Mouse (Mus musculus) retina, postnatal 7 days (tissue): ENCODE results near the gene A830031A19Rik.

ENCODE experiments used
- DNase-seq: peaks from one replicate; pipeline ENCODE4 v3.0.0-alpha.2; 2012; ENCODE audit warnings: low read depth, low spot score

Gene A830031A19Rik

DNA sequence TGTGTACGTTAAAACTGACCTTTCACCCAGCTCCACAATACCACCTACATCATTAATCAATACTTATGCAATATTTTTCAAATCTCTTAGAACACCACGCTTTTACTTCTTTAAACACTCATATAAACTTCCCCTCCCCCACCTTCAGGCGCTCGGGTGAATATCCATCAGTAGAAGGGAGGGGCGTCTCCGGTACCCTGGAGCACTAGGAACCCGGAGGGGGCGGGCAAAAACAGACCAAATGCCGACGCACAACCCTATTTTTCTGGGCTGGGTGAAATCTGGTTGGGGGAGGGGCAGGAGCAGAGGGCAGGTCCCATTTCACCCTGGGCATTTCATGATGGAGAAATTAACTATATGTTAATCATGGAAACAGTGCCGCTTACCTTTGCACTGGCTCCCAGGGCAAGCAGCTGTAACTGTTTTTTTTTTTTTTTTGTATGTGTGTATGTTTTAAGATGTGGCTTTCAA lies at the start of gene A830031A19Rik:
Gene A830031A19Rik (minus strand): TSS at position 421 of the 471 bp plus-strand sequence.
- DNase-seq, result no peak

- DNase-seq, result no peak
Observed at GRCm38 (mm10) chr11:24123991-24124390, 49.1 kb upstream of the A830031A19Rik start.

DNA sequence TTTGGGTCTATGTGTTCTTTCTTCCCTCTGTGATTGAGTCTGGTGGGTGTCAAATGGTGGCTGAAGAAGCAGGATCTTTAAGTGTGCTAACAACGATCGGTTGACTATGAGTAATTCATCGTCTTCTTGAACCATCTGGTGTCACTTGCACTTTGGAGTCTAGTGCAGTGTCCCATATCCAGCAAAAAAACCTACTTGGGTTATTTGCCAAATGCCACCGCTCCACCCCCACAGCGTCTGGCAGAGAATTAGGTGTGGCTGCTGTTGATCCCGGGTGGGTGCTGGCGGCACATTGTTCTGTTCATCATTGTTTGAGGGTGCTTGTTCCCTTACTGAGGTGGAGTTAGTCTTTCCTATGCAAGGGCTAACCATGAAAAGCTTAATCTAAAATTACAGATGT lies 48.0 kb upstream of the A830031A19Rik start:
- DNase-seq, result no peak

- no peak for DNase-seq
Observed at GRCm38 (mm10) chr11:24121136-24121535, 46.3 kb upstream of the A830031A19Rik start.

GRCm38 (mm10) chr11:24116582-24117318 lies 41.9 kb upstream of the A830031A19Rik start:
- no peak for DNase-seq

GRCm38 (mm10) chr11:24116041-24116440 lies 41.2 kb upstream of the A830031A19Rik start:
- no peak for DNase-seq

DNA sequence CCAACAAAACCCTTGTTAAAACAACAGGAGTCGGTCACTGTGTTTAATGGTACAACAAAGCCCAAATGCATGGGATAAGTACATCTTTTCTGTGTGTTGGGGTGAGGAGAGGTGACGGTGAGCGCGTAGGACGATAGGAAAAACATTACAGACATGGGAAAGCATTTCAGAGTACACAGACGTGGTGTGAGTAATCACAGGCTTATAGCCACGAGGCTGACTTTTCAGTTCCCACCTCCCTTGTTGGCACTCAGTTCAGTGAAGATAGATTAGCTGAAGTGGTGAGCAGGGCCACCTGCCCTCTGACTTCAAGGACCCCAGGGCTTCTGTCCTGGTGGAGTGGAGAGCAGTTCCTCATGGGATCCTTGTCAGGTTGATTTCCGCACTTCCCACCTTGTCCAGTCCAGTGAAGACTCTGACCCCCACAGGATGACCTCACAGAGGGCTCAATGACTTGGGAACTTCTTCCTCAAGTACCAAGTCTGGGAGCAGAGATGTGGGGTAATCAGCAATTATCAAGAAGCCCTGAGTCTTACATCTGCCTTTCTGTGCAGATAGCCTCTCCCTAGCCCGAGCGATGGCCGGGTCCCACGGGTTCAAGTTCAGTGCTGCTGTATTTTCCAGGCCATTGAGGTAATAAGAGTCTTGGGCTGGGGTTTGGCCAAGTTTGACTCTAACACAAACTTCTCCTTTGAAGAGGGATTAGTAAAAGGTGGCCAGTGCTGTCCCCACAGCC lies 40.3 kb upstream of the A830031A19Rik start:
- DNase-seq, result no peak

GRCm38 (mm10) chr11:24111720-24112119 lies 36.9 kb upstream of the A830031A19Rik start:
- DNase-seq, result no peak

DNA sequence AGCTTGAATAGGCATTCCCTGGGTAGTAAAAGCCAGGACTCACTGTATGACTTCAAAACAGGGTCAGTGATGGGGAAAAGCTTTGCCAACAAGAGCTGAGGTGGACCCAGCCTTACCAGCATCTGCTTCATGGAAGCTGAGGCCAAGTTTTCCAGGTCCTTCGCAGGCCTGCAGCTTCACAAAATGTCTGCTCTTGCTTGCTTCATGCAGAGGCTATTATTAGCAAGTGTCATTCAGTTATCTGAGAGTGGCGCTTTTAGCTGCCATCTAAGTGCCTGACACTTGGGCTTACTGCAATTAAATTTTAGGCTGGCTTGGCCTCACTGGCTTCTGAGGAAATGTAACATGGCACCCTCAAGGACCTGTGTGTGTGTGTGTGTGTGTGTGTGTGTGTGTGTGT lies 35.3 kb upstream of the A830031A19Rik start:
- no peak for DNase-seq

DNA sequence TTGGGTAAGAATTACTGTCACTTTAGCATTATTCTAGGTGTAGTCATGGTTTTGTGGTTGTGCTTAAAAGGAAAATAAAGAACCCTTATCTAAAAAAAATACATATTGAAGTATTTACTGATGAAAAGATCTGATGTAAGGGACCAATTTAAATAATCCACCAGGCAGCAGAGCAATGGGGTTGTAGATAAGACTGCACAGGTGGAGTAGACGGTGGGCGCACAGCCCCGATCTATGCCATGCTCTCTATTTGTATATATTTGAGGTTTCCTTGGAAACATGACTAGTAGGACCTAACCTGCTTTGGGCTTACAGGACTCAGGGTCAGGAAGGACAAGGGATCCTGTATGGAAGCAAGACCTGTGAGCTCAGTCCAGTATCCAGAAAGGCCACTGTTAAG lies 34.5 kb upstream of the A830031A19Rik start:
- DNase-seq, result no peak

DNA sequence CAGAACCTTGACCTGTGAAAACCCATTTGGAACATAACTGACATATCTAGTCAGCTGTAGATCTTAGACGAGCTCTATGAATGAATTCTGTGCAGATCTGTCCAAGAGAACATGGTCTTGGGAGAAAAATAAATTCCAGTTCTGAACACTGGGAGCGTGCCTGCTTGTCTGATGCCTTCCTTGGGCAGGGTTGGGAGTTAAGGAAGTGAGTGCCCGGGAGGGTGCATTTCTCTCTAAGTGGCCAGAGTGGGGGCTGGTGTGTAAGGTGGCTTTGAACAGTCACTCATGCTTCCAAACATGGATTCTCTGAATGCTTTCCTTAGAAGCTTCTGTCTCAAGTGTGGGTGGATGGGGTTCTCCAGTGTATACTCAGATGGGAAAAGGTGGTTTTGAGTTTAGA lies 34.1 kb upstream of the A830031A19Rik start:
- DNase-seq, result no peak

GRCm38 (mm10) chr11:24107414-24107813 lies 32.6 kb upstream of the A830031A19Rik start:
- DNase-seq, result no peak

DNA sequence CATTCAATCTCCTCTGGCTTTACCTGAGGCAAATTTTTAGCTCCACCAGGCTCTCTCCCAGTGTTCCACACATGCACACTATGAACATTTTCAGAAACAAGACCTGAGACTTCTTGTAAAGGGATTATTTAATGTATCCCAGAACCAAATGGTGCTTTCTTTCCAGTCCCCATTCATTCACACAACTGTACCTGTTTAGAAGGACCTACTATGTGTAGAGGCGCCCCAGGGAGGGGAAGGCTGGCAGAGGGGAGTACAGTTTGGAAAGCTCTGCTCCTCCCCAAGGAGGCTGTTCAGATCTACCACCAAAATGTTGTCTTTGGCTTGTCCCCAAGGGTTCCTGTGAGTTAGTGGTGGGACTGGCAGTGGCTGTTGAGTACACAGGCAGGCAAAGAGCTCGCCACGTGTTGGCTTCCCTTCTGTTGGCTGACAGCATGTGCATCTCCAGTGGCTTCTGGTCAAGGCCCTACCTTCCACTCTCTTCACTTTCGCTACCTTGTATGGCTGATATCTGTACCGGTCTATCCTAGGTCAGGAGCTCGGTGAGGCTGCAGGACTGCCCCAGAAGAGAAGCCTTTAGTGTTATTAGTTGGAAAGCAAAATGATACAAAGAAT lies 28.4 kb upstream of the A830031A19Rik start:
- DNase-seq, result no peak

DNA sequence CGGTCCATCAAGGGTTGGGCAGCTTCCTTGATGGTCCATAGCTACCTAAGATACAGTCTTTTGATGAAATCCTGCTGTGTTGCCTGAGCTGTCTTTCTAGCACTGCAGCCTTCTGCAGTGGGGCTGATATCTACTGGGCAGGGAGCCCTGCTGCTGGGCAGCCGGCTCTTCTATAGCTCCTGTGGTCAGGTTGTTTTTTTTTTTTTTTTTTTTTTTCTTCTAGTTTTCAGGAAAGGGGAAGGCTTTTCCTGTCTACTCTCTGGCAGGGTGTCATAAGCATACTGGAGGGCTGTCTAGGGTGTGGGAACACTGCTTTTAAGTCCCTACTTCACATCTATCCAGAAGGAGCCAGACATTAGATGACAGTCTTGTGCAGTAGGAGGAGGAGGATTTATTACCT lies 27.5 kb upstream of the A830031A19Rik start:
- DNase-seq, result no peak

DNA sequence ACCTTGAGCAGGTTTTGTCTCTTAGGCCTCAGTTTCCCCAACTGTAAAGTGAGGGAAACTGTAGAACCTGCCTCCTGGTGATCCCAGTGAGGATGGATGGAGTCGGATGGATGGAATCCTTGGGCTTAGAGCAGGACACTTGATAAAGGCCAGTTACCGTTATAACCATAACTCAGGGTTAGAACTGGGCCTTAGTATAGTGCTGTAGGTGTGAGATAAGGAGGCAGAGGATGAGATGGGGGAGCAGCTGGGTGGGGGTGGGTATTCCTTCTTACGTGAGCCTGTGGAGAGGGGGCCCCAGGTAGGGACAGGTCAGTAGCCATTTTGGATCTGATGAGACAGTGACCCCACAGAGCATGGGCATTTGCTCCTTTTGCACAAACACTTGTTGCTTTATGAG lies 26.8 kb upstream of the A830031A19Rik start:
- DNase-seq, result no peak

DNA sequence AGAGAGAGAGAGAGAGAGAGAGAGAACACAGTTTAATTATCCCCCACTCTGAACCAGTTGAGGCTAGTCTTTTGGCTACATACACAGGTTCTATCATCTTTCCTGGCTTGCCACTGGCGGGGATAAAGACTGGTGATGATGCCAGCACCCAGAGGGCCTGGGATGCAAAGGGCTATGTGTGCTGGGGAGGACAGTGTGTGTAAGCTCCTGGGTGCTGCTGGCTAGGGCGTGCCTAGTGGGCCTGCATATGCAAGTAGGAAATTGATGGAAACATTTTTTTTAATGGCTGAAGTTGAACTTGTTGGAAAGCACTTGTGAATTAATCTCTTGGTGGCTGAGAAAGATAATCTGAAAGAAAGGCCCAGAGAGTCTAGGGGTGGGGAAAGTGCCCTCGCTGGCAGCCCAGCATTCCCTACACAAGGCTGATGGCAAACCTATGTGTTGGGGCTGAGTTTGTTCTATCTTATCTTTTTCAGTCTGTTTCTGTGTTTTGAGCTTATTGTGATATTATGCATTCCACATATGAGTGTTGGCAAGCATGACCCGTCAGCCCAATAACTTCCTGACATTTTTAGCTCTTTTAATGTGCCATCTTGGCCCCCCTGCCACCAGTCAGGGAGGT lies 25.7 kb upstream of the A830031A19Rik start:
- no peak for DNase-seq

GRCm38 (mm10) chr11:24099886-24100293 lies 25.0 kb upstream of the A830031A19Rik start:
- no peak for DNase-seq

DNA sequence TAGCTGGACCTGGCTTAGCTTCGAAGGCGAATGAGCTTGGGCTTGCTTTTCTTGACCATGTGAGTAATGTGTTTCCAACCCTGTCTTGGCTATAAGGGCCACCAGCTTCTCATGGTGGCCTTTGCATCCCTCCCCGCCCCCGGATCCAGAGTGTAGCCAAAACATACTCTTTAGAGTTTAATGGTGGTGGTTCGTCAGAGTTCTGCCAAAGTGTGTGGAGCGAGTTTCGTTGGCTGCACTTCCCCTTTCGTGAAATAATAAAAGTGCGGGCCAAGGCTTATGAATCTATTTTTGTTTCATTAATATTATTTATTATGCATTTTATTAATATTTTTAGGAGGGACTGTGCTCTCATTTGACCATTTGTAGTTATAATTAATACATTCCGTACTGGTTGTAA lies 24.4 kb upstream of the A830031A19Rik start:
- no peak for DNase-seq

DNA sequence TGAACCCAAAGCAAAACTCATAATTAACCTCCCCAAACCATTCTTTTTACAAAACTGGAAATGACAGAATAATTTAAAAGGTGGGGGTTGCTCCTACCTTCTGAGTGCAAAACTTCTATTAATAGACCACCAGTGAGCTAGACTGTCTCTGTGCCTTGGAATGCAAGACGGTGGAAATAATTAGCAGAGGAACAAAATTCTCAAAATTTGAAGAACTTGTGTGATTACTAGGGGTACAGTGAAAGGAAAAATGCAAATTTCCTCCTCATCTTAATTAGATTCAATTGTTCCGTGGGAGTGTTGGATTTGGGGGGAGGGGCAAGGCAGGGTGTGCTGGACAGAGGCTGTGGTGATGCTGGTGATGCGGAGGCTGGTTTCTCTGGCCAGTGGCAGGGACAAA lies 23.8 kb upstream of the A830031A19Rik start:
- no peak for DNase-seq

DNA sequence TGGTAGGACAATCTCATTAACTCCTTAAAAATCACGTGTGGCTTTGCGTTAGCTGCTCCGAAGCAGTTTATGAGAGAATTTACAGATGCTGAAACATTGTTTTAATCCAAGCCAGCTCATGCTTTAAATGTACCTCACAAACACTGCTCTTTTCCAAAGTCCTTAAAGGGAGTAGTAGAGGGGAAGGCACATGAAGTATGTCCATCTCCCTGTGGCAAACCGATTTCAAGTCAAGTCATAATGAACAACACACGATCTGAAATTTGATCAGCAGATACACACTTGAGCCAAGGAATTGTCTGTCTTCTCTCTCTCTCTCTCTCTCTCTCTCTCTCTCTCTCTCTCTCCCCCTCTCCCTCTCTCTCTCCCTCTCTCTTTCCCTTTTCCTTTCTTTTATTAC lies 23.2 kb upstream of the A830031A19Rik start:
- no peak for DNase-seq

DNA sequence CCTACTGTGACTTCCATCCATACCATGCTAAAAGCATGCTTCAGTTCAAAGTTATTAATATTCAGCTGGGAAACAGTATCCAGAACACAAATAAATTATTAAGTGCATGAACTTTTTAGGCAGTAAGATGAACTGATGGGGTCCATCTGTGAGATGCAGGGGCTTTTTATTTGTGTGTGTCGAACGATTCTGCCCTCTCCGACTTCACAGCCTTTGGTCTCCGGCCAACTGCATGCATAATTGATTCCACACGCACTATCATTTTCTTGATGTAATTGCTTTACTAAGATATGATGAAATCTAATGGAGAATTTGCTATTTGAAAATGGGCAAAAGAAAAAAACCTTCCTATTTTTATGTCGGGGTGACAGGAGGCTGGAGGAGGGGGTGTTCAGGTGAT lies 22.2 kb upstream of the A830031A19Rik start:
- no peak for DNase-seq

GRCm38 (mm10) chr11:24096483-24096882 lies 21.6 kb upstream of the A830031A19Rik start:
- DNase-seq, result no peak
